ENCODE assay signal across 10 mouse cellular contexts in the genomic region with DNA sequence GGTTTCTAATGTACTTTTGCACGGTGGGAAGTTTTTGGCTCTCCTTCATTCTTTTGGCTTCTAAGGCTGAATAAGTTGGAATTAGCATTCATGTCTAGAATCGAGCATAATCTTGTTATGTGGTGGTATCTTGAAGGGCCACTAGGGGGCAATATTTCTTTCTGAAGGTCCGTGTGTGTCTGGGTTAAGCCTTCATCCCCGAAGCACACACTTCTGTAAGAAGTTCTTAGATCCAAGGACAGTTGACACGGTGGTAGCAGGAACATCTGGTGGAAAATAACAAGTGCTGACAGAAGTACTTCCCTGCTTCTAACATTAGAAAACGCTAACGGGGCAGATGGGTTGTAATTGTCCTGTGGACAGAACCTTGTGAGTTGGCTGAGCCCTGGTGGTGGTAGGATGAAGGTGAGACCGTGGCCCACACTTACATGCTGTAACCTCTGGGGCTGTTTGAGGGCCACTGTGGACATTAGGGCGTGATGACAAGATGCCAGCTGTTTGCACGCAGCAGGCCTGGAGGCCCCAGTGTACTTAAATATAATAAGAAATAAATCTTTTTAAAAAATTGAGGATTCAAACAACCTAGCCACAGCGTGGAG. TPM values are rescaled to one million over a fixed set of nuclear protein-coding genes. Genes with fewer than 3 reads are reported as not detected.
DNase-seq lines count a peak whose midpoint lies in the region; ATAC-seq and TF ChIP-seq lines count a peak whose summit lies in the region.
"Had no signal": no experiment of that assay in that cellular context is flagged by ENCODE, and none has a peak within 500 bp of the region (broad histone marks: within the 10 kb centered on the region; RNA-seq: fewer than 3 reads in every experiment).

No protein-coding gene starts in this region.

- peak; percentile 83 for TF ChIP-seq CTCF in layer of hippocampus, adult 2 months (conservative IDR thresholded peaks at IDR 0.05)
- TF ChIP-seq CTCF in brain, embryonic 14.5 days (IDR thresholded peaks at IDR 0.05; ENCODE audit: borderline replicate concordance, extremely low read depth, insufficient read depth, insufficient read length), result peak; percentile 46; the same call in 1 of the 2 replicates

- no peak overlapping the region for H3K27ac ChIP-seq in layer of hippocampus, adult 2 months
- H3K27ac ChIP-seq: limb, embryonic 12.5 days had no signal

- intact Hi-C loops in left cerebral cortex, postnatal 36 days (cut with DNase I), result loop anchor here (5.0 kb wide), 1 partner anchor 93 kb away; no protein-coding TSS in a partner anchor

- H3K4me3 ChIP-seq in layer of hippocampus, adult 2 months, result no peak overlapping the region
- H3K4me3 ChIP-seq: erythroblast, embryonic 14.5 days; limb, embryonic 12.5 days had no signal

- peak; percentile 47; the same call in 1 of the 2 replicates for ATAC-seq in megakaryocyte, adult 5-6 weeks (ENCODE audit: poor library complexity, severe bottlenecking)

- no peak for TF ChIP-seq POLR2A in brain, embryonic 14.5 days (IDR thresholded peaks at IDR 0.05; ENCODE audit: borderline replicate concordance, extremely low read depth, insufficient read depth, insufficient read length, poor library complexity, severe bottlenecking)

- peak; percentile 40 for DNase-seq in adrenal gland, postnatal 14 days
- DNase-seq in adrenal gland, postnatal 4 days (ENCODE audit: low spot score in 2 of 2), result no peak
- no peak for DNase-seq in layer of hippocampus, adult 2 months (ENCODE audit: low spot score in 2 of 2)
- no peak for DNase-seq in layer of hippocampus, postnatal 36 days
- peak; percentile 69 for DNase-seq in brain, embryonic 14.5 days (ENCODE audit: low read depth)
- DNase-seq in urinary bladder, postnatal 4 days (ENCODE audit: low spot score in 2 of 2), result no peak
- DNase-seq in left cerebral cortex, postnatal 36 days (ENCODE audit: low spot score in 2 of 2), result no peak

RNA-seq across cellular contexts. Expression of gene Lifr, which starts 44.1 kb away (rescaled TPM):
- 78.0 and 79.5 TPM in 2 replicates for total RNA-seq in adrenal gland, postnatal 14 days (2021)
- total RNA-seq in adrenal gland, postnatal 4 days (2021), result 10 to 100 TPM; 64.6 to 75.2 TPM
- 10 to 100 TPM; 51.3 to 52.9 TPM for total RNA-seq in layer of hippocampus, adult 2 months (2021)
- 10 to 100 TPM; 56.6 to 60.9 TPM for total RNA-seq in layer of hippocampus, postnatal 36 days (2021)
- polyA plus RNA-seq in brain, embryonic 14.5 days (2012; rRNA removed), result 3.1 and 11.8 TPM in 2 replicates
- 7.3 and 9.2 TPM in 2 replicates for total RNA-seq in megakaryocyte, adult 5-6 weeks (2015)
- total RNA-seq in megakaryocyte, adult 5-6 weeks (2017), result 8.4 and 10.0 TPM in 2 replicates
- total RNA-seq in left cerebral cortex, postnatal 36 days (2021), result 10 to 100 TPM; 47.1 to 49.9 TPM
- polyA plus RNA-seq: erythroblast, embryonic 14.5 days had no signal

Comparison
In these comparisons a context has a peak if more than half of its experiments do, and no peak if none do; other contexts are left out.
1. DNase-seq: peak in adrenal gland, postnatal 14 days (single experiment) and brain, embryonic 14.5 days (single experiment); none in adrenal gland, postnatal 4 days (0 of 2), layer of hippocampus, adult 2 months (0 of 2), layer of hippocampus, postnatal 36 days (0 of 2), urinary bladder, postnatal 4 days (0 of 2) and left cerebral cortex, postnatal 36 days (0 of 2).